Mouse (Mus musculus): ENCODE measurements around the gene Spats2l. TPM values are rescaled to one million over a fixed set of nuclear protein-coding genes. Genes with fewer than 3 reads are reported as not detected.

Gene Spats2l
- polyA plus RNA-seq, 1 experiment, result 0.76 TPM

DNA sequence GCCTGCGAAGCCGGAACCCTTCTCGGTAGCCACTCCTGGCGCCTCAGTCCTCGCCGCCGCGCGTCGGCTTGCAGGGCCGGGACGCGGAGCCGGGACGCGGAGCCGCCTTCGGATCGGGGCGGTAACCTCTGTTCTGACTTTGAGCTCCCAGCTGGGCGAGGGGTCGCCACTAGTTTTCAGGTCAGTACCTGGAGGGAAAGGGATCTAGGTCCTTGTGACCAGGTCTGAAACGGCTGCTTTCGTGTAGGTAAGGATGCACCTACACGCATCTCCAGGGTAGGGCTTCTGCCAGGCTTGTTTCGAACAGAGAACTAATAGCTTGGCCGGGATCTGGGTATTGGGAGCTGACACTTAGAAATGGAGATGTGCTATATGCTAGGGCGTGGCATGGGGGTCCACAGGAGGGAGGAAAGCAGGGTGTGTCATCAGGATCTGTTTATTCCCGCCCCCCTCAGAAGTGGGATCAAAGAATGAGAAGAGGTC, 222.2 kb downstream of the Spats2l start:
- H3ac ChIP-seq (ENCODE audit: control insufficient read depth, insufficient read length), result peak overlapping the region; percentile 49
- H3K4me2 ChIP-seq (ENCODE audit: low read depth), result peak overlapping the region; percentile 73
- peak overlapping the region; percentile 71 for H3K4me3 ChIP-seq
- TF ChIP-seq MYOG (IDR thresholded peaks at IDR 0.05; ENCODE audit: control insufficient read depth in 1 of 3, insufficient read depth in 1 of 3, insufficient read length in 2 of 3, low read depth in 2 of 3), result no peak
- TF ChIP-seq CEBPB (IDR thresholded peaks at IDR 0.05; ENCODE audit: insufficient read depth, poor library complexity, severe bottlenecking), result no peak
- no peak for TF ChIP-seq POLR2AphosphoS2 (IDR thresholded peaks at IDR 0.05; ENCODE audit: insufficient read length, low read depth)
- TF ChIP-seq MAX (IDR thresholded peaks at IDR 0.05; ENCODE audit: low read depth), result no peak
- no peak for TF ChIP-seq SRF (IDR thresholded peaks at IDR 0.05; ENCODE audit: control insufficient read depth, insufficient read length, low read depth)
- no peak for TF ChIP-seq MYOD1 (IDR thresholded peaks at IDR 0.05; ENCODE audit: control insufficient read depth in 1 of 3, insufficient read length in 2 of 3, low read depth in 2 of 3)
- no peak for TF ChIP-seq POLR2A (IDR thresholded peaks at IDR 0.05; ENCODE audit: insufficient read length, low read depth)
- TF ChIP-seq TCF3 (IDR thresholded peaks at IDR 0.05; ENCODE audit: insufficient read length, low read depth), result no peak
- no peak for TF ChIP-seq USF1 (IDR thresholded peaks at IDR 0.05; ENCODE audit: low read depth)
- TF ChIP-seq REST (IDR thresholded peaks at IDR 0.05; ENCODE audit: insufficient read depth, insufficient read length), result no peak
- no peak for TF ChIP-seq TCF12 (IDR thresholded peaks at IDR 0.05; ENCODE audit: insufficient read depth, poor library complexity, severe bottlenecking)
- TF ChIP-seq E2F4 (IDR thresholded peaks at IDR 0.05; ENCODE audit: insufficient read depth), result no peak
- H3K36me3 ChIP-seq (ENCODE audit: control insufficient read depth, insufficient read depth), result no peaks in the 10 kb centered on the region
- no peaks in the 10 kb centered on the region for H3K27me3 ChIP-seq (ENCODE audit: control insufficient read depth, insufficient read depth, insufficient read length)
- H3K79me2 ChIP-seq (ENCODE audit: control insufficient read depth, insufficient read depth), result peaks cover 35% of the 10 kb centered on the region

Other genes with a start within 250 kb of the Spats2l start
- gene Sgo2a, start 221.8 kb downstream of the Spats2l start, polyA plus RNA-seq (2012; fragmentation: generic; extraction: Trizol), result 1.6 TPM
- gene Kctd18, start 244.8 kb downstream of the Spats2l start, polyA plus RNA-seq (2012; fragmentation: generic; extraction: Trizol), result 4.5 TPM